Mouse (Mus musculus) ES-E14 (cell line): ENCODE measurements at regions not wholly inside any gene's neighbourhood (a gene's known extent, or its start where the extent isn't known, plus 50 kb on each side); places are given as distances from the start of the nearest gene placed in this dataset.

Source experiments
- DNase-seq: peaks from one replicate; pipeline ENCODE4 v3.0.0-alpha.2; 2013; ENCODE audit warnings: low read depth, low spot score
- H3K27ac ChIP-seq: 2 replicates; pipeline ENCODE4 v1.5.1; 2012; ENCODE audit warnings: low read depth, mild to moderate bottlenecking, low read length, moderate library complexity, mixed read lengths; ENCODE audit not compliant: poor library complexity, insufficient read depth, severe bottlenecking
- H3K36me3 ChIP-seq: 2 replicates; pipeline ENCODE4 v1.6.1; 2012; ENCODE audit warnings: mild to moderate bottlenecking, low read length, moderate library complexity, mixed read lengths; ENCODE audit not compliant: control insufficient read depth, poor library complexity, insufficient read depth, severe bottlenecking
- H3K4me1 ChIP-seq, 2 experiments: fragments of 150-350 bp in 1 of 2; sonication (generic) in 1 of 2; 2 replicates each; pipeline ENCODE4 v1.6.1; 2012; ENCODE audit warnings: low read length in 2 of 2, mild to moderate bottlenecking in 1 of 2, mixed read lengths in 1 of 2; ENCODE audit not compliant: control insufficient read depth in 2 of 2, insufficient read depth in 2 of 2, poor library complexity in 1 of 2
- H3K4me3 ChIP-seq, 2 experiments: fragments of 150-350 bp in 1 of 2; sonication (generic) in 1 of 2; 2 replicates each; pipeline ENCODE4 v1.5.1; 2012; ENCODE audit warnings: low read length in 2 of 2, low read depth in 1 of 2, mild to moderate bottlenecking in 1 of 2, mixed read lengths in 1 of 2; ENCODE audit not compliant: insufficient read depth in 1 of 2, poor library complexity in 1 of 2, severe bottlenecking in 1 of 2
- H3K9ac ChIP-seq: 2 replicates; pipeline ENCODE4 v1.6.1; 2012; ENCODE audit warnings: low read depth, mild to moderate bottlenecking, low read length, mixed read lengths; ENCODE audit not compliant: poor library complexity, insufficient read depth, severe bottlenecking
- H3K9me3 ChIP-seq: fragments of 150-350 bp; sonication (generic); 2 replicates; pipeline ENCODE4 v1.6.1; 2012; ENCODE audit warnings: low read depth, mild to moderate bottlenecking, low read length; ENCODE audit not compliant: control insufficient read depth, insufficient read depth
- CHD2 ChIP-seq: IDR thresholded peaks from 2 replicates; pipeline ENCODE4 v1.6.1; 2014; ENCODE audit warnings: mild to moderate bottlenecking, low read depth, low read length, inconsistent platforms
- HCFC1 ChIP-seq: IDR thresholded peaks from 2 replicates; pipeline ENCODE4 v1.6.1; 2012; ENCODE audit warnings: low read length, inconsistent platforms, borderline replicate concordance; ENCODE audit not compliant: insufficient read depth
- MAFK ChIP-seq: IDR thresholded peaks from 2 replicates; pipeline ENCODE4 v1.6.1; 2014; ENCODE audit warnings: mild to moderate bottlenecking, low read depth, low read length, inconsistent platforms; ENCODE audit not compliant: insufficient read depth
- ZC3H11A ChIP-seq: IDR thresholded peaks from 2 replicates; pipeline ENCODE4 v1.6.1; 2012; ENCODE audit warnings: low read depth, mild to moderate bottlenecking, inconsistent platforms, low read length, borderline replicate concordance
- ZNF384 ChIP-seq: IDR thresholded peaks from 2 replicates; pipeline ENCODE4 v1.6.1; 2012; ENCODE audit warnings: low read depth, low read length, inconsistent platforms
- in situ Hi-C, 2 experiments: fragments of 600-800 bp; cut with MboI; formaldehyde crosslinking; loops; one replicate each; pipeline ENCODE4 v1.15.1; 2025; ENCODE audit warnings: low sequenced_read_pairs in 2 of 2, inconsistent platforms in 1 of 2; ENCODE audit not compliant: unreplicated experiment in 2 of 2

GRCm38 (mm10) chr12:12601362-12601761 lies 339.4 kb downstream of the Fam49a start:
- Histone ChIP-seq H3K27ac (no peak overlapping the region), H3K9ac (no peak overlapping the region)

GRCm38 (mm10) chr12:12595399-12595798 lies 333.5 kb downstream of the Fam49a start:
- no peaks in the 10 kb centered on the region for H3K9me3 ChIP-seq
- H3K4me1 ChIP-seq = no peaks in the 10 kb centered on the region
- H3K36me3 ChIP-seq = no peaks in the 10 kb centered on the region
- TF ChIP-seq CHD2 = no peak
- TF ChIP-seq ZC3H11A = no peak
- TF ChIP-seq MAFK = no peak
- no peak for TF ChIP-seq HCFC1
- TF ChIP-seq ZNF384 = no peak
- in situ Hi-C loops = no loop called here
- H3K27ac ChIP-seq = no peak overlapping the region
- no peak overlapping the region for H3K9ac ChIP-seq
- no peak overlapping the region for H3K4me3 ChIP-seq
- DNase-seq = no peak

More at GRCm38 (mm10) chr12:12601362-12601761, 339.4 kb downstream of the Fam49a start:
- in situ Hi-C loops = no loop called here
- no peak overlapping the region for H3K4me3 ChIP-seq
- H3K36me3 ChIP-seq = no peaks in the 10 kb centered on the region
- no peaks in the 10 kb centered on the region for H3K4me1 ChIP-seq
- H3K9me3 ChIP-seq = no peaks in the 10 kb centered on the region
- TF ChIP-seq ZNF384 = no peak
- no peak for TF ChIP-seq CHD2
- no peak for DNase-seq

GRCm38 (mm10) chr12:12594567-12594966 lies 332.6 kb downstream of the Fam49a start:
- Histone ChIP-seq H3K9me3 (no peaks in the 10 kb centered on the region), H3K9ac (no peak overlapping the region), H3K36me3 (no peaks in the 10 kb centered on the region), H3K4me3 (no peak overlapping the region), H3K4me1 (no peaks in the 10 kb centered on the region), H3K27ac (no peak overlapping the region)
- DNase-seq = no peak
- TF ChIP-seq ZC3H11A (no peak), HCFC1 (no peak), MAFK (no peak), CHD2 (no peak), ZNF384 (no peak)
- in situ Hi-C loops = no loop called here

GRCm38 (mm10) chr12:12593343-12593742 lies 331.4 kb downstream of the Fam49a start:
- no peak for TF ChIP-seq HCFC1
- Histone ChIP-seq H3K27ac (no peak overlapping the region), H3K4me1 (no peaks in the 10 kb centered on the region), H3K9ac (no peak overlapping the region), H3K4me3 (no peak overlapping the region), H3K9me3 (no peaks in the 10 kb centered on the region), H3K36me3 (no peaks in the 10 kb centered on the region)
- in situ Hi-C loops = no loop called here
- DNase-seq = no peak

- in situ Hi-C loops = no loop called here
- no peak for DNase-seq
These were observed 328.9 kb downstream of the Fam49a start for GRCm38 (mm10) chr12:12590753-12591291.

More at GRCm38 (mm10) chr12:12590753-12591291, 328.9 kb downstream of the Fam49a start:
- Histone ChIP-seq H3K9ac (no peak overlapping the region), H3K9me3 (no peaks in the 10 kb centered on the region), H3K4me3 (no peak overlapping the region), H3K27ac (no peak overlapping the region), H3K4me1 (no peaks in the 10 kb centered on the region), H3K36me3 (no peaks in the 10 kb centered on the region)
- no peak for TF ChIP-seq CHD2
